Mouse (Mus musculus) ovary, postnatal 14 days (tissue): ENCODE data around the gene Parvb.

Experiments
- DNase-seq: peaks from one replicate; pipeline ENCODE4 v3.0.0; 2022; ENCODE audit warnings: low spot score

Parvb gene

DNA sequence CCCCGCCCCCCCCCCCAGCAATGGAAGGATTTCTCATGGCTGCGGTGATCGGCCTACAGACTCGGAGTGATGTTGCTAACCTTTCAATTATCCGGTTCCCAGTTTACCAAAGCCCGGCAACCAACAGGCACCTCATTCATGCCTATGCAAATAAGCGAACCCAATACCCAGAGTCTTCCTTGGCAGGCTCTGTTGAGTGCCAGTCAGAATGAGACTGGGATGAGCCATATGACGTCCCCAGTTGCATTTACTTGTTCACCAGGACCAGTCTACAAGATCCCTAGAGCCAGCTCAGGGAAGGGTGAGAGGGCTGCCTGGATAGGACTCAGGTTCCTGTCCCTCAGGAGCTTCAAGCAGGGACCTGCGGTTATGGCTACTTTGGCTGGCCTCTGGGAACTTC, 62.5 kb downstream of the Parvb start:
- no peak for DNase-seq

DNA sequence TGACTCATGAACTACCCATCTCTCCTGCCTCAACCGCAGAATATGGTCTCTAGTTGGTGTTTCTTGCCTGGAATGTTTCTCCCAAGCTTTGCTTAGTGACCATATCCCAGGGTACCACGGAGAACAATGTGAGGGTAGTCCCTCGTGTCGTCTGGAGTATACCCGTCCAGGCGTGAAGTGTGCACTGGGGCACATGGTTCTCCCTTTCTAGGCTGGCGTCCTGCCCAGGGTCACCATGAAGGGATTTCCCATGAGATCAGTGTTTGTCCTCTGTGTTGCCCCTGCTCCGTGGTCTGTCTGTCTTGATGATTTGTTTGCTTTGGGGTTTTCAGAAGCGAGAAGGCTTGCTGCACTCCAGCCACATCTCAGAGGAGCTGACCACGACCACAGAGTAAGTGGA, 63.4 kb downstream of the Parvb start:
- DNase-seq, result no peak

DNA sequence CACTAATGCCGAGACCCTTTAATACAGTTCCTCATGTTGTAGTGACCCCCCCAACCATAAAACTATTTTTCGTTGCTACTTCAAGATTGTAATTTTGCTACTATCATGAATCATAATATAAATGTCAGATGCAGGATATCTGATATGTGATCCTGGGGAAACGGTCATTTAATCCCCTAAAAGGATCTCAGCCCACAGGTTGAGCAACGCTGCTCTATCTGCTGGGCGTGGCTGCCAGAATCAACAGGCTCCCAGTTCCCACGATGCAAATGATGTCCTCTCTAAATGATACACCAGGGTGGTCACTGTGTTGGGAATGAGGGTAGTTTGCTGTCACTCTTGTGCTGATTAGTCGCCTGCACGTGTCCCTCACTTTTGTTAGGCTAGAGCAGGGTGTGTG, 65.6 kb downstream of the Parvb start:
- DNase-seq, result no peak

DNA sequence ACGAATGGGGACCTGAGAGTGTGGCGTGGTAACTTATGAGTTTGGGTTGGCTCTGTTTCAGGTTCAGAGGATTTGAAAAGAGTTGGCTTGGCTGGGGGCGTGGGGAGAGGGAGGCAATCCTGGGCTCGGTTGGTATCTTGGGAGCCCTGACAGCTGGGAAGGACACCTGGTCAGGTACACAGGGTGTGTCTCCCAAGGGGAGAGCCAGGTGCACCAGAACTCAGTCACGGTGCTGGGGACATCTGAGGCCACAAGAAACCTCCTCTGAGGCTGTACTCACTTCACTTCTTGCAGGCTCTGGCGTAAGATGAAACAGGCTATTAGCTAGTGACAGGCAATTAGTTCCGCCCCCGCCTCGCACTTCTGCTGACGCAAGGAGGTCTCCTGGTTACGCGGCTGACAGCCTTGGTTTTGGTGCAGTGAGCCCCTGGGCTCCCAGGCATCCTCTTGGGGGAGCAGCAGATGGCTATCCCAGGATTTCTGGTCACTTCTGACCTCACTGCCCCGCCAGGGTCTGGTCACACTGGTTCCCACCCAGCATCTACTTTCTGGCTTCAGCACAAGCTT, 67.0 kb downstream of the Parvb start:
- no peak for DNase-seq

DNA sequence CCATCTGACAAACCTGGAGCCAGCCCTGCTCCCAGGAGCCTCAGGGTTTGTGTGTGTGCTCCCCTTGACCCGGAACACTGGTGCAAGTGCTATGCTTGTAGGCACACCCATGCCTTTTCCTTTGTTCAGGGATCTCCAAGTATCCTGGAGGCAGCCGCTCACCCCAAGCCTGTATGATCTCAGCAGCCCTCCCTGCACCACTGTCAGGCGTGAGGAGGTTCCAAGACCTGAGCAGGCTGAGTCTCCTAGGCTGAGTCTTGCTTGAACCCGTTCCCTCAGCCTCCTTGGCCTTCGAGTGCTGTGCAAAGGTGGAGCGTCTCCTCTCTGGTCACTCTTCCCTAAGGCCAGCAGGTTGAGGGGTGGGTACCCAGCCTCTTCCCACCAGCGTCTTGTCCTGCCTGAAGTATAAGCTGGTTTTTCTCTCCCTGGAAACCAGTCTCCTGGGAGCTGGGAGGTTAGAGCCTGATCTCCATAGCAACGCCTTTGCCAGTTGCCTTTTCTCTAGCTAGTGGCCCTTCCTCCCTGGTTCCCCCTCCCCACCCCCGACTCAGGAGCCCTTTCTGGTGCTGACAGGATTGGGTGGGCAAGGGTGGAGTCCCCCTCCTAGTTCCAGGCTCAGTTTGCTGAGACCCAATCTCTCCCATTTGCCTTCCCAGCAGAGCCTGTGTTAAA, 68.0 kb downstream of the Parvb start:
- no peak for DNase-seq

DNA sequence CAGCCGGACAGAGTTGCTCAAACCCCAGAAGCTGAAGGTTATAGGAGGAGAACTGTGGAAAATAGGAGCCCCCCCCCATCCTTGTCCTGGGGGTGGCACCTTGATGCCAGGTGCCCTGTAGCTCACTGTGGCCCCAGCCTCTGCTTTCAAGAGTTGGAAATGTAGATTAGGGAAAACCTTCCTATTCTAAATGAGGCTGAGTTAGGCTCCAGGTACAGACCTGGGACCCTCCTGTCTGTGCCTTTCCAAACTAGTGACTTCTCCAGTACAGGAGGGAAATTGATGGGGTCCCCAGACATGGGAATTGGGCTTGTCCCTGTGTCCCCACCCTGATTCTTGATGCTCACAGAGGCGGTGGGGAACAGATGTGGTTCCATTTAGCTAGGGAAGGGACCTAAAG, 68.7 kb downstream of the Parvb start:
- DNase-seq, result no peak

DNA sequence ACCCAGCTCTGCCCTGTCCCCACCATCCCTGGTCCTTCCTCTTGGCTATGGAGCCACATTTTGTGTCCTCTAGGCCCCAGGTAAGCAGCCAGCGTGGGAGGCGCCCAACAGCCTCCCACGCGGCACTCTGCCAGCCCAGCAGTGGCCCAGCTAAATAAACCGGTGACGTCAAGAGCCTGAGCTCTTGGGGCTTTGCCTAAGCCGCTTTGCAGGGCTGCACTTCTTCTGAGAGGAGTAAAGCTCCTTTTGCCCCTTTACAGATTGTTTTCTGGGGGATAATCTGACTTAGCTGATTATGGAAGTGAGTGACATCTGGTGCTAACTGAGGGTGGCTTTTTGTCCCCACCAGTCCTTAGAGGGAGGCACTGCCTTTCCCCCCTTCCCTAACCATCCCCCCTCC, 69.2 kb downstream of the Parvb start:
- DNase-seq, result no peak

DNA sequence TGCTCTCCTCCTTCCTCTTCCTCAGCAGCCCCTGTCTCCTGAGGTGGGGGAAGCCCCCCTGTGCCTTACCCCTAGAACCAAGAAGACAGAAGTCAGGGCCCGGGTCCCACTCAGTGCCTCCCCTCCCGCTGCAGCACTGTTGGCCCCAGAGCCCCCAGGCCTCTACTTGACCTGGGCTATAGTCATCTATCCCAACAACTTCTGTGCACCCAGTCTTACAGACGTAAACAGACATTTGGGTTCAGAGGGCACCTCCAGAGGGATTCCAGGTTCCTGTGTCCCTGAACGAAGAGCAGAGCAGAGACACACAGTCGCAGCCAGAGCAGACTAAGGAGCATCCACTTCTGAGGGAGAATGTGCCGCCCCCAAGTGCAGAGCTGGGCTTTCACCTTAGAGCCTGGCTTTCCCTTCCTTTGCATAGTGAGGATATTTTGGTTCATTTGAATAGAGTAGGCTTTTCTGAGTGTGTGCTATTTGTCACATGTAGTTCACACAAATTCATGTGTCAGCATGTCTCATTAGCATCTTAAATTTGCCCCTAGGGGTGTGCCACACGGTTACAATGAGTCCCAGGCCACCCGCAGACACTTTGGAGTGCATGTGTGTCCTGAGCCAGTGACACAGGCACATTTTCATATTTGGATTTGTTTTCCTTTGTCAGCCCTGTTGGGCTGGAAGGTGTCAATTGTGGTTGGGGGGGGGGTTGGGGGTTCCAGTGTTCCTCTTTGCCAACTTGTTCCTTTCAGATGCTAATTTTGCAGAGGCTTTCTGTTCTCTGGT, 70.0 kb downstream of the Parvb start:
- DNase-seq, result no peak

DNA sequence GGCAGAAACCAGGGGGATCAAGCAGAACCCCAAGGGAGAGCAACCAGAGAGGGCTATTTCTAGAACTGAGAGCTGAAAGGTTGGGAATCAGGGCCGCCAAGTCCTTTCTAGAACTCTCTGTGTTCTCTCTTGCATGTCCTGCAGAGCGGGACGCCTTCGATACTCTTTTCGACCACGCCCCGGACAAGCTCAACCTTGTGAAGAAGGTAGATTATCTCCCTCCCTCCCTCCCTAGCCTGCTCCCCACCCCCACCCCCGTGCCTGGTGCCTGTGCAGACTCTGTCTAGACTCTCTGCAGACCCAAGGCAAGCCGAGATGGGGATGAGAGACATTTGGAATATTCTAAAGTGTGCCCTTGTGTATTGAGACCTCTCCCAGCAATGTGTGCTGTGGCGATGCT, 71.4 kb downstream of the Parvb start:
- DNase-seq, result no peak

DNA sequence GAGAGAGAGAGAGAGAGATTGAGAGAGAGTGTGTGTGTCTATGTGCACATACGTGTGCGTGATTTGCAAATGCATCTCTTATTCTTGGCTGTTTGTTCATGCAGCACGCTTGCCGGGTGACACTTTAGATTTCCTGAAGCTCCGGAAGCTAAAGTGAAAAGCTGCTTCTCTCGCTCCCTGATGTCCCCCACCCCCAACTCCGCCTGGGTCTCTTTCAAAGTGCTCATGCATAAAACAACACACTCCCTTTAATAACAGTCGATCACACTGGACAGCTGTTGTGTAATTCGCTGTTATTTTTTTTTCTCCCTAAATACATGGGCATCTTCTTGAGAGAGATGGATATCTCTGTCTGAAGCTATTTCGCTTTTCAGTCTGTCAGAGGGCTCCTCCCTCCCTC, 73.5 kb downstream of the Parvb start:
- DNase-seq, result no peak

DNA sequence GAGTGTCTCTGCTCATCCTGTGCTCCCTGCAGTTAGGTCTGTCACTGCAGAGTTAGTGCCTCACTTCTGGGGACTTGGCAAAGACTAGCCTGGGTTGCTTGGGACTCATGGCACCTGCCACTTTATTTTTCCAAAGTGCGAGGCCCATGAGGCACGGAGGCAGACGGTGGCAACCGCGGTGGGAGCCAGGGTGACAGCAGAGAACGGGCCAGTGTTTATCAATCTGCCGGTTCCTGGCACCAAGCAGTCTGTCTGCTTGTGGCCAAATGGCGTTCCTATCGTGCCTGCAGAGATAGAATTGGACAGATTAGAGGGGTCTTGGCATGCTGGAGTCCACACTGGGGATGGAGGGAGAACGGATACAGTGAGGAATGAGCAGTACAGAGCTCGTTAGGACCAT, 78.4 kb downstream of the Parvb start:
- DNase-seq, result no peak

DNA sequence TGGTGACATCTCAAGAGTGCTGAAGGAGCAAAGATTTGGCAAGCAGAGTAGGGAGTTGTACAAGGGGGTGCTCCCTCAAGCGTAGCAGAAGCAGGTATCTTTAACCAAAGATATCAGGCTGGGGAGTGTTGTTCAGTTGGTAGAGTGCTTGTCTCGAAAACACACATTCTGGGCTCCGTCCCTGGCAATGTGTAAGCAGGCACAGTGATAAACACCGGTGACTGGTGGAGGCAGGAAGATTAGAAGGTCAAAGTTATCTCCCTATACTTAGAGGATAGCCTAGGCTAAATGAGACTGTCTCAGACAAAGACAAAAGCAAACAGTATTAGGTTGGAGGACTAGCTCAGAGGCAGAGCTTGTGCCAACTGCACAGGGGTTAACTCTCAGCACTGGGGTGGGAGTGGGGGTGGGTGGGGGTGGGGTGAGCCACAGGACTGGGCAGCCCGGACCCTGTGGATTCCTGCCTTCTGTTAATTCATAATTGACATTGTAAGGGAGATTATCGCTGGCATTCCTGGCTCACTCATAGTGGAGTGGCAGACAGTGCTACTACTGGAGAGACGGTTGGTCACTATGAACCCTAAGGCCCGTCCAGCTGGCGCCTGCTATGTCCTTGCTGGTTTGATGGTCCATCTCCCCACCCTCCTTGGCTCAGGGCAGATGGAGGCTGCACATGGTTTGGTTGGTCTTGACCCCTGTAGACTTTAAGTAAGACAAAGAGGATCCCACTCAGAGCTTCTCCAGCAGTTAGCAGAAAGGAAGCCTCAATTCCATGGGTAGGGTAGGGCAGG, 79.6 kb downstream of the Parvb start:
- DNase-seq, result no peak

DNA sequence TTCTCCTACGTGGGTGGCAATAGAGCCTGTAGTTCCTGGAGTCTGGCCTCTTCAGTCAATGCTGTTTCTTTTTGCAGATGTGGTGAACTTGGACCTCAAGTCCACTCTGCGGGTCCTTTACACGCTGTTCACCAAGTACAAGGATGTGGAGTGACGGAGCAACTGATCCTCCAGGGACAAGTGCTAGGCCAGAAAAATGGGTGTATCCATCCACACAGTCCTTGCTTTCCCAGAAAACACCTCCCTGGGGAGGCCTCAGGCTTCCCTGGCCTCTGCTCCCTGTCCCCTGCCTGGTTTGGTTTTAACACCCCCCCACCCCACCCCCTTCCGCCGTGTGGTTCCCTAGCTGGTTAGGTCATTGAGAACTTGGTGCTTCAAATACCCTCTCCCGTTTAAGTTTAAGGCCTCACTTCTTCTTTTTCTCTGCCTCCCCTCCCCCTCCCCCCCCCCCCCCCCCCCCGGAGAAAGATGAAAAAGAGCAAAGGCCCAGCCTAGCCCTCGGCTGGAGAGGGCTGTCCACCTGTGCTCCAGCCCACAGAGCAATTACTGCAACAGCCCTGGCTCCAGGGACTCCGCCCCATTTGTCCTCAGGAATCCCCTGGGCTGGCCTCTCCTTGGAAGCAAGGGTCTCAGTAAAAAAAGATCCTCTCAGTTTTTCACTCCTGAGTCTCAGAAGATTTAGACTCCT, 81.2 kb downstream of the Parvb start:
- no peak for DNase-seq

DNA sequence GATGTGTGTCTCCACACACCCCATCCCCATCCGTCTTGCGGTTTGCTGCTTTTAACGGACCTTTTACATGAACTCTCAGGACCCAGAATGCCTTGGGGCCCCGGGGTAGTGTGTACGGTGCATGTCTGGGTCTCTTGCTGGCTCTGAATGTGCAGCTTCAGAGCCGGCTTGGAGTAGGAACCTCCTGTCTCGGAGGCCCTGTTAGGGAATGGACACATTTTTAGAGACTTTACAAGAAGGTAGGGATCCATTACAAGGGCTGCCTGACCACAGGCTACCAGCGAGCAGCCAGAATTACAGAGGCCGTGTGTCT, 81.7 kb downstream of the Parvb start:
- DNase-seq, result no peak

DNA sequence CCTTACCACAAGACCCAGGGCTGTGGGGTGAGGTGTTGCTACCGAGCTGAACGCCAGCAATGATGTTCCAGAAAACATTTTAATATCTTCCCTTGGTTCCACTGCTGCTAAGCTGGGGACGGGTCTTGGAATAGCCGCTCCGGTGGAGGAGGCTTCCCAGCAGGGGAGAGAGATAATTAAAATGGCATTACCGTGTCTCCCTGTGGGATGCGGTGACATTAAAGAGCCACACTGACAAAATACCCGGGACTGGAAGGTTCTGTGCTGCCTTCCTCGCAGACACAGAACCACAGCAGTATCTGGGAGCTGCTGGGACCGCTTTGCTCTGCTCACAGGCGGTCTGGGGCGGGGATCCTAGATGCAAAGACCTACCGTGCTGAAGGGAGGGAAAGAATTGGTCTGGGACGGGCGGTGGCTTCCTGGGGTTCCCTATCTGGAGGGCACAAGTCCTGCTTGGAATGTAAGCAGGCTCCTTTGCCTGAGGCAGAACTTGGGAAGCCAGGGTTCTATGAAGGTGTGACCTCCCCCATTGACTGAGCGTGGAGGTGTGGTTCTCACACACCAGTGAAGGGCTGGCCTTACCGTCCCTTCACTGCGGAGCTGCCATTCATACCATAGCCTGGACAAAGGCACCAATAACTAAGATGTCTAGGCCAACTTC, 82.7 kb downstream of the Parvb start:
- no peak for DNase-seq

DNA sequence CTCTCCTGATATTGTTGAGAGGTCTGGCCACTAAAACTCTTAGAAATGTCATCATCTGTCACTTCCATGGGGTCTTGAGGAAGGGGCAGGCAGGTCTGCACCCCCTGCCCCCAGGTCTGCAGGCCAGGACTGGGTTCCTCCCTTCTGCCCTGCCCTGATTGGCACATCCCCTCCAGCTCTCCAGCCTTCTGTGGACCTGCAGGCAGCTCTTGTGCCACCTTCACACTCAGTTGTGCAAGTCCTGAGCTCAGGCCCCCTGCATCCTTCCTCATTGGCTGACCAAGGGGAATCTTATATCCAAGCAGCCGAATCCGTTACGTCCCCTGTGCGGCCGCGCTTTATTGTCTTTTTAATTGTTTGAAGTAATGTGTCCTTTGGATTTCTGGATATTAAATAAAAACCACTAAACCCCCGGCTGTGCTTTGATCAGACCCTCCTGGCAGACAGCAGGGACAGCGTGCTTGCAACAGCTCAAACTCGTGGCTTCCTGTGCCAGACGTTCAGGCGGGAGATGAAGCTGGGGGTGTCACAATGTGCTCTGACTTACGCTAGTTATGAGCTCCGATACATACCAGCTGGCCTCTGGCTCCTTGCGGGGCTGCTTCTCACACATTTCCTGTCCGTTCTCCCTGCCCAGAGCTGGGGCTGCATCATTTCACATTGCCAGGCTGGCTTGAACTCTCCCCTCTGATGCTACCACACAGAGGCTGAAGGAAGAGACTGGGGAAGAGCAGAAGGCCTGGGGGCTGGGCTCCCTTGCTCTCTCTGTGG, 83.6 kb downstream of the Parvb start:
- no peak for DNase-seq

DNA sequence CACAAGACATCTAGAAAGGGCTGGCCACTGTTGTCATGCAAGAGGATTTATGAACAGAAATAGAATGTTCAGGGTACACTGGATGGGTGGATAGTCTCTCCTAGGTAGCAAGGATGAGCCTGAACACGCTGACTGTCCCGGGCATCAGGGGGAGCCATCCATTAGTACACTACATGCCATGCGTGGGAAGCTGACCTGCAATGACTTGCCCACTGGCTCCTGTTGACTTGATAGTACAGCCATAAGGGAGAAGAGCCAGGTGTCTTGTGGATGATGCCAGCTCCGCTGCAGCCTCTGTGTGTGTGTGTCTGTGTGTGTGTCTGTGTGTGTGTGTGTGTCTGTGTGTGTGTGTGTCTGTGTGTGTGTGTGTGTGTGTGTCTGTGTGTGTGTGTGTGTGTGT, 87.5 kb downstream of the Parvb start:
- no peak for DNase-seq

DNA sequence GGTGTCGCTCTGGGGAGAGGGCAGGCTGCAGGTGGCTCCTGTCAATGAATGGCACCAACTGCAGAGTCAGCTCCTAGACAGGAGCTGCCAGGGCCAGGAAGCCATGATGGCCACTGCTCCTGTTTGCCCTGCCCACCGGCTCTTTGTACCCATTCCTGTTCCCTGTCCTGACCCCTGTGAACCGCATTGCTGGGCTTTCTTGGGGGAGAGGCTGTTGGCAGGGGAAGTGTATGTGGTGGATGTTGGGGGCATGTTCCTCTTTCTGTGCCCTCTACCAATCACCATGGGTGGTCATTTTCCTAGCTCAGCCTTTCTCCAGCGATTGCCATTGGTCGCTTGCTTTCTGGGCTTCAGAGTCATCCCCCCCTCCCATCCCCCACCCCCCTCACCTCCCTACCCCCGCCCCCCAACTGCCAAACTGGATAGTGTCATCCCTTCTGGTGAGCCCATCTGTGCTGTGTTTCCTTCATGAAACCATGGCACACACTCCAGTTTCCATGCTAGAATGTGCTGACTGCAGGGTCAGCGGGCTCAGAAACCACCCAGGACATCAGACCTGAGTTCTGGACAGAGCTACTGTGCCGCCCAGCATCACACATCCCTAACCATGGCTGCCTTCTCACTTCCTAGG, 89.8 kb downstream of the Parvb start:
- DNase-seq, result no peak

DNA sequence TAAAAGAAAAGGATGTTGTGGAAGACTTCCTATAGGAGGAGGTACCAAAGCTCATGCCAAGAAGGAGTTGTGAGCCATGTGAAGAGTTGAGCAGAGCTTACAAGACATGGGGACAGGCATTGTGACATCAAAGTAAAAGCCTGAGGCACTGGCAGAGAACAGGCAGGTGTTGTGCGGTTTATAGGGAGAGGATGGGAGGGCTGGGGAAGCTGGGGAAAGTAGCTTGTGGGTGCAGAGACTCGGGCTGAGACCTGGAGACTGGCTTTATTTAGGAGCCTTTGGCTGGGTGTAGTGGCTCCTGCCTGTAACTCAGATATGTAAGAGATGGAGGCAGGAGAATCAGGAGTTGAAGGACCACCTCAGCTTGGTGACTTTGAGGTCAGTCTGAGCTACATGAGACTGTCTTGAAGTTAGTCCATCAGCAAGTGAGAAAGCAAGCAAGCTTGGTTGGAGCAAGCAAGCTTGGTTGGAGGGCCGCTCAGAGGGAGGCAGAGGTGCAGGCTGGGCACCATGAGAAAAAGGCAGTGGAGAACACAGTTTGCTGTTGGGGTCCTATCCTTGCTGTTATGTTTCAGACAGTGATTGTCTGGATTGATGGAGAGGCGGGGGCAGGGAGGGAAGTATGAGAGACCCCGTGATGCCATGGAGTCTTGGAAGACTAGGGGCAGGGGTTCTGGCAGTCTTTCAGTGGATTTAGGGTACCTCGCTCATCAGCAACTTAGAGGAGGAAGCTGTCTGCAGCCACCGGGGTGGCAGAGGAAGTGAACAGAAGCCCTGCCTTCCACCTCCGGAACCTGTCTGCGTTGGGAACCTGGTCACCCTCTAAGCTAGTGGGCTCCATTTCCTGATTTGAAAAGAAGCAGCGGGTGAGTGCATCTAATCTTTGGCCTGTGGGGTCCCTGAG, 92.4 kb downstream of the Parvb start, which contains the start of gene Parvg:
Gene Parvg (plus strand): TSS at position 61 of the 904 bp plus-strand sequence.
- DNase-seq, result no peak
